Mouse (Mus musculus): ENCODE data around the gene Gpd2.

The Gpd2 gene

GRCm38 (mm10) chr2:57264912-57265311, 27.5 kb downstream of the Gpd2 start:
- TF ChIP-seq GATA4 (IDR thresholded peaks at IDR 0.05; ENCODE audit: insufficient replicate concordance, low read length), result no peak

GRCm38 (mm10) chr2:57266679-57267393, 29.4 kb downstream of the Gpd2 start:
- no peak for TF ChIP-seq GATA4 (IDR thresholded peaks at IDR 0.05; ENCODE audit: insufficient replicate concordance, low read length)

DNA sequence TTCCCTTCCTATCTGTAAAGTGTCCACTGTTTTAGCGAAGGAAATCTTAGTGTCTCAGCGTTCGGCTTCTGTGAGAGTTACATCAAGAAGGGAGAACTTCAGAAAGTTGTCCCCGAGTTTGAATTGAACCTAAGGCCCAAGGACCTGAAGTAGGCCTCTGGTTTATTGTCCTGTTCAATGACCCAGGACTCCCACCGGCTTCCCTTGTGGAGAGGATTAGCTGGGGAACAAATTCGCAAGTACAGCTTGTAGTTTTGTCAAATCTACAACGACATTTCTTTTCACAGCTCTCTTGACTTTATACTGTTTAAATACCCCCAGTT, 29.9 kb downstream of the Gpd2 start:
- no peak for TF ChIP-seq GATA4 (IDR thresholded peaks at IDR 0.05; ENCODE audit: insufficient replicate concordance, low read length)

- TF ChIP-seq GATA4 (IDR thresholded peaks at IDR 0.05; ENCODE audit: insufficient replicate concordance, low read length), result no peak
Measured at GRCm38 (mm10) chr2:57267896-57268295, 30.5 kb downstream of the Gpd2 start.

DNA sequence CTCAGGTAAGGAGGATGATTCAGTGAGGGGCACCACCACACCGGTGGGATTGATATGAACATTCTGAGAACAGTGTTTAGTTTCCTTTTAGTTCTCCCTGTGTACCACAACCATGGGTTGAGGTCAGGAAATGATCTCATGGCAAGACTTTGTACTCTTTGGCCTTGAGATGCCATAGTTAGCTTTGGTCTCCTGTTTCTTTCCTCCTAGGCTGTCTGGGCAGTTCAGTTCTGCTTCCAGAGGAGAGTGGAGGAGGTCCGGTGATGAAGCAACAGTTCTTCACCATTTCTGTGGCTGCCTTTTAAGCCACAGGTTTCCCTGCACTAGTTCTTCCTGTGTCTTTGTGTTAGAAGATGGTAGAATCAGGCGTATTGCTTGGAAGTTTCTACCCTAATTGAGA, 31.4 kb downstream of the Gpd2 start:
- no peak for TF ChIP-seq GATA4 (IDR thresholded peaks at IDR 0.05; ENCODE audit: insufficient replicate concordance, low read length)

DNA sequence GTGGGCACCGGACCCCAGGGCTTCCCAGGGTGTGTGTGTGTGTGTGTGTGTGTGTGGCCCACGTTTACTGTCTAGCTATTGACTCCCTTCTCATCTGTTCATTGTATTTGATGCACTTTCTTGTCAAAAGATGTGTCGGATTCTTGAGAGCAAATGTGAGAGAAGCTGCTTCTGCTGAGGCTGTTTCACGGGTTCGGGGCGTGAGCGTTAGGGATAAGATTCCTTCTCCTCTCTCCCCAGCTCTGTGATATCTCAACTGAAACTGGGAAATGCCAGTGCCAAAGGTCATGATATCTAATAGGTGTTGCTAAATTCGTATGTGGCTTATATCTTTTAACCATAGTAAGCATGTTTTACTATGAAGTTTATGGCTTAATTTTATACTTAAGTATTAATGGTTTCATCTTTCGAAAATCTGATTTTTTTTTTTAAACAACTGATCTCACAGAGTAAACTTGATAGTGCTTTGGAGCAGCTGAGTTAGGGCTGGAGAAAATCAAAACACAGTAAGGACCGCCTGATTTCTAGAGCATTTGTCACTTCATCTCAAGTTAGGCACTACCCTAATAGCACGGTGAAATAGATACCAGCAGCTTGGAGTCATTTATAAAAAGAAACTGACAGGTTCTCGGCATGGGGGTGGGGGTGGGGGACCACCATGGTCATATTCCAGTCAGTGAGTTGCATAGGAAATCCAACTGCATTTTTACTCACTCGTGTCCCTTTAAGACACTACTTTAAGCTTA, 32.4 kb downstream of the Gpd2 start:
- no peak for TF ChIP-seq GATA4 (IDR thresholded peaks at IDR 0.05; ENCODE audit: insufficient replicate concordance, low read length)

GRCm38 (mm10) chr2:57280190-57280723, 42.8 kb downstream of the Gpd2 start:
- TF ChIP-seq GATA4 (IDR thresholded peaks at IDR 0.05; ENCODE audit: insufficient replicate concordance, low read length), result no peak

DNA sequence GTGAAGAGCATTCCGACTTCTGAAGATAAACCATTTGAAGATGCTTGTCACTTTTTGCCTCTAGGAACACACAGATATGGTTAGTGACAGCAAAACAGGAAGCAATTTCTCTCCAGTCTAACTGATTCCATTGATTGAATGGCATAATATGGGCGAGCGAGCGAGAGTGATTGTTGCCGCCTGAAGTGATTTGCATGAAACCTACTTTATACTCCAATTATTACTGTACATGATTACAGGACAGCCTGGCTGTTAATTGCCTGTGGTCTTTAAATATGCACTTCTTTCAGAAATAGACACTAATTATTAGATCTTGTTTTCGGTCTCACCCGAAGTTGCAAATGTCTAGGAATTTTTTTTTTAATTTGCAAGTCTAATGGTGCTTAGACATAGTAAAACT, 46.4 kb downstream of the Gpd2 start:
- no peak for TF ChIP-seq GATA4 (IDR thresholded peaks at IDR 0.05; ENCODE audit: insufficient replicate concordance, low read length)

- no peak for TF ChIP-seq GATA4 (IDR thresholded peaks at IDR 0.05; ENCODE audit: insufficient replicate concordance, low read length)
Measured at GRCm38 (mm10) chr2:57285197-57285596, 47.8 kb downstream of the Gpd2 start.

- TF ChIP-seq GATA4 (IDR thresholded peaks at IDR 0.05; ENCODE audit: insufficient replicate concordance, low read length), result no peak
Measured at GRCm38 (mm10) chr2:57287986-57288385, 50.6 kb downstream of the Gpd2 start.

DNA sequence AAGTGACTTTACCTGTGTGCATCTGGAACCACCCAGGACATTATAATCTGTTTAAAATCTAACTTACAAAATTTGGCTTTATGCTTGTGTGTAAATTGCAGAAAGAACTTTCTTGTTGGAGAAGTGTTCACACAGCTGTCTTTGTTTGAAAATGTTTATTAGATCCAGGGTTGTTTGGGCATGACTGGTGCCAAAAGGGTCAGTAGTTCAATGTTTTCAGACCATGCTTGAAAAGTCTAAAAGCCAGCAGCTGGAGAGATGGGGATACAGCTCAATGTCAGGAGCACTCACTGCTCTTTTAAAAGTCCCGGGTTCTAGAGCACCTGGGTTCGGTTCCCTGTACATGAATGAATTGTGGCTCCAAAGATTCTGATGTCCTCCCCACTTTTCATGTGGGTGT, 56.1 kb downstream of the Gpd2 start:
- TF ChIP-seq GATA4 (IDR thresholded peaks at IDR 0.05; ENCODE audit: insufficient replicate concordance, low read length), result no peak

DNA sequence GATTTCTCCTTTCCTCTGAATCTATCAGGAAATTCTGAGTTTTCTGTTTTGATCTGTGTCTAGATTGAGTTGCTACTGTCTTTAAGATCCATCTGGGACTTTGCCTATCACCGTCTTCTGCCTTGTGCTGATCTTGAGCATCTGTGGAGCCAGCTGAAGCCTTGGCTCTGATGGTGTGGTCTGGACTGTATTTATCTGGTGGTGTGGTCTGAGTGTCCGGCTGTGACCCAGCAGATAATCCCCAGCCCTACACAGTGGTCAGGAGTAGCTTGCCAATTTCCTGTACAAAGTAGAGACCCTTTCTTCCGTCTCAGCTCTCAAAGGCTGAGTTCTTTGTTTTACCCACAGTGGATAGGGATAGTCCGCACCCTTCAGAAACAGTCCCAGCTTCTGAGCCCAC, 58.6 kb downstream of the Gpd2 start:
- TF ChIP-seq GATA4 (IDR thresholded peaks at IDR 0.05; ENCODE audit: insufficient replicate concordance, low read length), result no peak

- TF ChIP-seq GATA4 (IDR thresholded peaks at IDR 0.05; ENCODE audit: insufficient replicate concordance, low read length), result no peak
Measured at GRCm38 (mm10) chr2:57297226-57297625, 59.8 kb downstream of the Gpd2 start.

DNA sequence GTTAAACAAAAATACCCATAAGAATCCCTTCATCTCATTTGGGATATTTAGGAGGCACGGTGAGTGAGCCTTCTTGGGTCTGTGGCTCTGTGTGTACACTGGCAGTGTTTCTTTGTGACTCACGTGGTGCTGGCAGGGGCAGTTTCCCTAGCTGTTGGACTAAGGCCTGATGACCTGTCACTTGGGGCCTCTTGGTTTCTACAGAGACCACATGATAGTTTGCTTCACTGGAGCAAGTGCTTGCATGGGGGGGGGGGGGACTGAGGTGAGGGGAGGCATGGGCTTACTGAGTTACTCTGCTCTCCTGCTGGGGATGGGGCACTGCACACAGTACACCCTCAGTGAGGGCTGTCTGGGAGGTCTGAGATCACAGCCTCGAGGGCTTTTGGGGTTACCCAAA, 64.1 kb downstream of the Gpd2 start:
- no peak for TF ChIP-seq GATA4 (IDR thresholded peaks at IDR 0.05; ENCODE audit: insufficient replicate concordance, low read length)

- no peak for TF ChIP-seq GATA4 (IDR thresholded peaks at IDR 0.05; ENCODE audit: insufficient replicate concordance, low read length)
Measured at GRCm38 (mm10) chr2:57304212-57304611, 66.8 kb downstream of the Gpd2 start.

GRCm38 (mm10) chr2:57312268-57312797, 74.9 kb downstream of the Gpd2 start:
- no peak for TF ChIP-seq GATA4 (IDR thresholded peaks at IDR 0.05; ENCODE audit: insufficient replicate concordance, low read length)

All from liver, adult (tissue).